Mouse (Mus musculus): Measurements from ENCODE around the gene Spg21. TPM values are rescaled to one million over a fixed set of nuclear protein-coding genes. Genes with fewer than 3 reads are reported as not detected.

Gene Spg21
- polyA plus RNA-seq (2017; shearing (Covaris generic)): 10 to 100 TPM; 73.7 to 88.9 TPM

DNA sequence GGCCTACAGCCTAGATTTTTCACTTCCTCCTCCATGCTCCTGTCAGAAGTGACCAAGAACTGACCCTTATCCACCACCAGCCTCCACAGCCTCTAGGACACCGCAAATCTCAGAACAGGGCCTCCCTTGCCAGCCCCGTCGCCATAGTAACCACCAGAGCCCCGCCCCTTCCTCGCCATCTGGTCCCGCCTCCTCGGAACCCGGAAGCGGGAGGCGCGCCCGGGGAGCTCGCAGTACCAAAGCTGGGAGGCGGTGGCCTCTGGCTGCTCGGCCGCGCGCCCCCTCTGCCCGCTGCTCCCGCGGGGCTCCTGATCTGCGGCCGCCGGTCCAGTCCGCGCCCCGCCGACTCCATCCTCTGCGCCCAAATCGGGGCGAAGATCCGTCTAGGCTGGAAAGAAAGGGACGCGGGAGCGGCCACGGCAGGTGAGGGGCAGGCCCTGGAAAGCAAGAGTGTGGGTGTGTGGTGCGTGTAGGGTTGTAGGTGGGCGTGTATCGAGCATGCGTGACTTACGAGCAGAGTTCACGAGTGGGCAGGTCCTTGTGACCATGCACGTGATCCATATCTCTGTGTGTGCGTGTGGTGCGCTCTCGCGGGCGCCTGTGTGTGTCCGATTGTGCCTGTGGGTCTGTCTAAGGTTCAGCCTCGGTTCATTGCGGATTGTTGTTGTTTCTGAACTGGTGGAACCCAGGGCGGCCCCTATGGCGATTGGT, at the start of gene Spg21:
TSS of gene Spg21 (plus strand) at position 216 of the 711 bp plus-strand sequence.
- peak; percentile 94 for ATAC-seq

- no peak for ATAC-seq
Measured at GRCm38 (mm10) chr9:65411326-65411725, 49.4 kb upstream of the Spg21 start.

- ATAC-seq: no peak
Measured at GRCm38 (mm10) chr9:65417738-65418137, 43.0 kb upstream of the Spg21 start.

GRCm38 (mm10) chr9:65419633-65420032, 41.1 kb upstream of the Spg21 start:
- ATAC-seq: no peak

- ATAC-seq: no peak
Measured at GRCm38 (mm10) chr9:65422760-65423501, 37.8 kb upstream of the Spg21 start, which contains the start of gene Slc51b. Gene Slc51b, minus strand, starts transcription at chr9:65422955.

DNA sequence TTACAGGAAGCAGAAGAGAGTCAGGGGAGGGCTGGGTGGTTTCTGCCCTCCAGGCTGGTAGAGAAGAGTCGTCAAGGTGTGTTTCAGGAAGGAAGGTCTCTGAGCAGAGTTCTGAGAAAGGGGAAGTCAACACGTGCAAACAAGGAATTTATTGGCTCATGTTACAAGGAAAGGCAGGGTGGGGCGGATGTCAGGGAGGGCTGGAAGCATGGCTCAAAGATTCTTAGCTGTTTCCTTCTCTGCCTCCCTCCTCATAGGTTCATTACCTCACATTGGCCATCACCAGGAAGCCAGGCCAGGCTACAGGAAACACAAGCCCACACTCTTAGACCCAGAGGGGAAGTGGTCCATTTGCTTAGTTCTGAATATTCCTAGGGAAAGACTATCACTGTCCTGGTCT, 36.4 kb upstream of the Spg21 start:
- ATAC-seq: no peak

DNA sequence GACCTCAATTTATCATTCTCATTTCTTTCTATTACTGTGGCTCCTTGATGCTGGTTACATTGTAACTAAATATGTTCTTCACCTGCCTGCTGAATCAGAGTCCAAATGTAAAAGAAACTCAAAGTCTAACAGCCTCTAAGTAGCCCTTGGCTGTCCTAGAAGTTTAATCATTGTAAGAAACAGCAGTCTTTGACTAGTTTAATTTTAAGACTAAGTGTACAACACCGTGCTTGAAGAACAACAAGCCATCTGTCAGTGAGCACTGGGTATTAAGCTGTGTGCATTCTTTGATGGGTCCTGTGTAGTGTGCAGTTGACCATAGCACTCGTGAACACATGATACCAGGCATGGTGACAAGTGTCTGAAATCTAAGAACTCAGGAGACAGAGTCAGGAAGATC, 33.2 kb upstream of the Spg21 start:
- ATAC-seq: no peak

GRCm38 (mm10) chr9:65428003-65428402, 32.7 kb upstream of the Spg21 start:
- ATAC-seq: no peak

GRCm38 (mm10) chr9:65430401-65430800, 30.3 kb upstream of the Spg21 start:
- no peak for ATAC-seq

DNA sequence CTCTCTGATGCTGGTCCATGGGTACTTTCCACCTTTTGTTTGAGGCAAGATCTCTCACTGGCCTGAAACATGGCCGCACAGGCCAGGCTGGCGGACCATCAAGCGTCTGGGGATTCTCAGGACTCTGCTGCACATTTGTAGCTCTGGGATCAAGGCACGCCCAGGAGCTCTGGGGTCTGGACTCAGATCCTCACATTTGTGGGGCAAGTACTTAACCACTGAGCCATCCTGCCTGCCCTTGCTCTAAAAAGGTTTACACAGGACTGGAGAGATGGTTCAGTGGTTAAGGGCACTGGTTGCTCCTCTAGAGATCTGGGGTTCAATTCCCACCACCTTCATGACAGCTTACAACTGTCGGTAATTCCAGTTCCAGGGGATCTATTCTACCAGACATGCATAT, 29.8 kb upstream of the Spg21 start:
- ATAC-seq: no peak

DNA sequence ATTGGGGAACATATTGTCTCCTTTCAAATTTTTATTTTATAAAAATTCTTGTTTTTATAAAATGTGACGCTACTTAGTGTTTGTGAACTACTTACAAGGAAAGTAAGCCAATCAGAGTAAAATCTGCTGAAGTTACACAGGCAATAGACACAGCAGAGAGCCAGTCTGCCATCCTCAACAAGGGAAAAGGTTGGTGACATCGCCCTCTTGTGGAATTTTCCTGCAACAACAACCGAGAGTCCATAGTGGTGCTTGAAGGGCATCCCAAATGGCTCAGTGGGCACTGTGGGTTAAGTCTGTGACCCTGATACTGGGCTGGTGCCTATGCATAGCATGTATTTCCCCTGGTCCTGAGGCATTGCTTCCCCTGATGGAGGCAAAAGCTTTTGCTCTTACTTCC, 28.5 kb upstream of the Spg21 start:
- ATAC-seq: no peak

- no peak for ATAC-seq
Measured at GRCm38 (mm10) chr9:65434140-65434539, 26.6 kb upstream of the Spg21 start.

GRCm38 (mm10) chr9:65435211-65435610, 25.5 kb upstream of the Spg21 start:
- no peak for ATAC-seq

- ATAC-seq: peak; percentile 93
Measured at GRCm38 (mm10) chr9:65435671-65436301, 25.0 kb upstream of the Spg21 start, which contains the start of gene Mtfmt. Gene Mtfmt, plus strand, starts transcription at chr9:65435782.

GRCm38 (mm10) chr9:65444692-65445091, 16.1 kb upstream of the Spg21 start:
- no peak for ATAC-seq

DNA sequence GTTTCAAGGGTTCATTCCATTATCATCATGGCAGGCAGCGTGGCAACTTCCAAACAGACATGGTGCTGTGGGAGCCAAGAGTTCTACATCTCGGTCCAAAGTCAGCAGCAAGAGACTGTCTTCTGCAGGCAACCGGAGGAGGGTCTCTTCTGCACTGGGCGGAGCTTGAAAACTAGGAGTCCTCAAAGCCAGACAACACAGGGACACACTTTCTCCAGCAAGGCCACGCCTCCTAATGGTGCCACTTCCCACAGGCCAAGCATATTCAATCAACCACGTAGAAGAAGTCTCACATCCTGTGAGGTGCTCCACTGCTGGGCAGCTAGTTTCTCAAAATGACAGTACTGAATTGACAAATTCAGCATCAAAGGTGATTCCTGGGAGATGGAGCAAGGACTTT, 12.8 kb upstream of the Spg21 start:
- ATAC-seq: no peak

- no peak for ATAC-seq
Measured at GRCm38 (mm10) chr9:65458975-65459374, 1.8 kb upstream of the Spg21 start.

DNA sequence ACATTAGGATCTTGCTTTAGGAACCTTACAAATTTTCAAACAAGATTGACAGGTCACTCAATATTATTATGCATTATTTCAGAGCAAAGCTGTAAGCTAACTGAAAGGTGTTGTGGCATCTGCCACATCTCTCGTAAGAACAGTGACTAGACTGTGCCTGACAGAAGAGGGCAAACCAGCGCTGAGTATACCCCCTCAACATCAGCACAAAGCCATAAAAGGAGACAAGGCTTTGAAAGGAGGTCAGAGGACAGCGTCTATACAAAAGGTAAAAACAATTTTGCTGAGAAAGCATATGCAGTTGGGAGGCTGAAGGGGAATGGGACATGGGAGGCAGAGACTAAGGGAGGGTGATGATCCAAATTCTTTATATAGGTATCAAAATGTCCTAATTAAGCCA, 549 bp upstream of the Spg21 start:
- ATAC-seq: no peak

DNA sequence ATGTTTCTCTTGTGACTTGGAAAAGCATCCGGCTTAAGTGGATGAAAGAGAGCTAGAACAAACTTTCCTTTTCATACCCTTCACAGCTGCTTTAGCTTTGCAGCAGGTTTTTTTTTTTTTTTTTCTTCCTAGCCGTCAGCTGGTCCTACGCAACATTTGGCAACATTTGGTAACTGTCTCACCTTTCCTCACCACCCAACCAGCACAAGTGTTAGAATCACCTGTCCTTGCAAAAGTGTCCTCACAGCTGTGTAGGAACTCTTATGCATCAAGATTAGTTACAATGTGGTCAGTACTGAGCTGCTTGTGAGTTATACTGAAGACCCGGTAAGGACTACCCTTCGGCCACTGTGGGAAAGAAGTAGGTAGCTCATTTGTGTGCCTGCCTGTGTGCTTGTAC, 1.8 kb downstream of the Spg21 start:
- no peak for ATAC-seq

GRCm38 (mm10) chr9:65464161-65464560, 3.4 kb downstream of the Spg21 start:
- ATAC-seq: no peak

DNA sequence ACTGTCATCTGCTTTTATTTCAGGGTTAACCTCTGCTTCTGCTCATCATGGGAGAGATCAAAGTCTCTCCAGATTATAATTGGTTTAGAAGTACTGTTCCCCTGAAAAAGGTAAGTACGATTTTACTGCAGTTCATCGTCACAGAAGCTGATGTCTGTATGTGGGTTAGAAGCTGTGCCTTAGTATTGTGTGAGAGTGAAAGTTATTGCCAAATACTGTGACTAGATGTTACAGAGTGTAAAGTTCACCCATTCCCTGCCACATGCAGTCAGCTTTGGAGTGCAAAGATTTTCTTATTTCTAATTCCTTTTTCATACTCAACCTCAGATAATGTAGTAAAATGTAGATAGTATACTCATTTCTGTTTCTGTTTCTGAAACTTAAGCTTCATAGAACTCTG, 4.5 kb downstream of the Spg21 start:
- no peak for ATAC-seq

GRCm38 (mm10) chr9:65467686-65468085, 6.9 kb downstream of the Spg21 start:
- ATAC-seq: no peak

DNA sequence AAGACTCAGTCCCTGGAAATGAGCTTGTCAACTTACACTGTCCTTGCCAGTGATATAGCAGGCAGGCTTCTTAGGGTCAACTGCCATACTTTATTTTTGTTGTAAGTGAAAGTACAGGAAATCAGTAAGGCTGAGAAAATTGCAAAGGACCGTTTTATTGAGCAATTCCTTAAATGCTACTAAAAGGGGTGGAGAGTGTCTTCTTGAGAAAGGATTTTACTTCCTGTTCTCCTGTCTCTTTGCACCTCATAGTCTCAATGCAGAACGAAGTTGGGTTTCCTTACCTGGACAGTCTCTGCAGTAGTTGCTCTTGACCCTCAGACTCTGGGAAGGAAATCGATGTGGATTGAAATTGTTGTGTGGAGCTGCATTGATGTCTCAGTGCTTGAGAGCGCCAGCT, 12.0 kb downstream of the Spg21 start:
- no peak for ATAC-seq

DNA sequence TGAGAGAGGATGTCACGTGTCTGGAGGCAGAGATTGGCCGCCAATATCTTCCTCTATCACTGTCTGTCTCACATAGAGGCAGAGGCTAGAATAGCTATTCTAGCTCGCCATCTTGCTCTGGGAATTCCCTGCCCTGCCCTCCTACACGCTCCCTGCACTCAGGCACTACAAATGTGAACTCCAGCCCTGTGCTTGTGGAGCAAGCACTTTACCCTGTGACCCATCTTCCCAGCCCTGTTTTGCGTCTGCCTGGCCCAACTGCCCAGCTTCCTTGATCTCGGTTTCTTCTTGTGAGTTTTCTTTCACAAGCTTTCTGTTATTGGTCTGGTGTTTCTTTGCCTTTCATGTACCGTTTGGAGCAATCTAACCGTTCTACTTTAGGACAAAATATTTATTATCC, 18.4 kb downstream of the Spg21 start:
- ATAC-seq: no peak
